Mouse (Mus musculus) kidney, postnatal 14 days (tissue): ENCODE measurements around the gene Mum1l1.
"Not testable (repeated sequence)": the region's sequence is repeated elsewhere in the genome, so short reads cannot be mapped to it uniquely, and the experiment has no call there.

ENCODE experiments used
- DNase-seq: peaks from one replicate; pipeline ENCODE4 v3.0.0; 2022; ENCODE audit warnings: mixed read lengths

The Mum1l1 gene

DNA sequence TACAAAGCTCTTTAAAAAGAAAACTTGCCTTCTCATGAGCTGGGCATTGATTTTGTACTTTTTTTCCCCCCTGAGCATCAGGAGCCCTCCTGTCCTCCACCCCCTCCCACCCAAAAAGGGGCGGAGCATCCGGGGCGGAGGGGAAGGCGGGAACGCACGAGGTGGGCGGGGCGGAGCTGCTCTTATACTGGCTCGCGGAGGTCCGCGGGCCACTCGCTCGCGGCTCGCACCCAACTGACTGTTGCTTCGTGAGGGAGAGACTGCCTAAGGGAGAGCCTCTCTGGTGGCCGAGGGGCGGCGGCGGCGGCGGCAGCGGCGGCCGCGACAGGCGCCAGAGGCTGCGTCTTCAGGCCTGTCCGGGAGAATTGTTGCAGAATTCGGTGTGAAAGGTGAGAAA lies at the start of gene Mum1l1:
Gene Mum1l1 (plus strand): TSS at position 214 of the 397 bp plus-strand sequence.
- DNase-seq: peak; percentile 76

DNA sequence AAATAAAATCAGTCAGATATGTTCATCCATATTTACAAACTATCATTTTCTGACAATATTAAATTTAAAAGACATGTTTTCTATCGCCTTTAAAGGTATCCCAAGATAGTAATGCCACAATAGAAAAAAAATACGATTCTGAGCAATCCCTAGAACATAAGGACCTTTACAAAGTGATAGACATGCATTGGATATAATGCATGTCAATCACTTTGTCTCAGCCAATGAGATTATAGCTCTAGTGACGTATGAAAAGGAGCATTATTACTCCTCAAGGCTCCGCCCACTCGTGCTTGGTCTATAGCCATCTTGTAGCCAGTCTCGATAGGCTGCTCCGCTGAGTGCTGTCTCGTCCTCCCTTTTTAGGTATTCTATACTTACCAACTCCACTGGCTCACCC lies 30.9 kb upstream of the Mum1l1 start, which contains the start of gene 4933428M09Rik:
Gene 4933428M09Rik (plus strand): TSS at position 301 of the 400 bp plus-strand sequence.
- DNase-seq: no peak

DNA sequence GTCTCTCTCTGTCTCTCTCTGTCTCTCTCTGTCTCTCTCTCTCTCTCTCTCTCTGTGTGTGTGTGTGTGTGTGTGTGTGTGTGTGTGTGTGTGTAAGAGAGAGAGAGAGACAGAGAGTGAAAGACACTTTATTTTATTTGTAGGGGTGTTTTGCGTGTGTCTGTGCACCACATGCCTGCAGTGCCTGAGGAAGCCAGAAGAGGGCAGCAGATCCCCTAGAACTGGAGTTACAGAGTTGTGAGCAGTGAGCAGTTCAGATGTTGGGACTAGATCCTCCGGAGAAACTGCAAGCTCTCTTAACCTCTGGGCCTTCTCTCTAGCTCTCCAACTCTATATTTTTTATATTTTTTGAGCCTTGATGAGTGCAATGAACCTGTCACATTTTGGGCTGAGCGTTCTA lies 18.3 kb upstream of the Mum1l1 start:
- not testable (repeated sequence) for DNase-seq

DNA sequence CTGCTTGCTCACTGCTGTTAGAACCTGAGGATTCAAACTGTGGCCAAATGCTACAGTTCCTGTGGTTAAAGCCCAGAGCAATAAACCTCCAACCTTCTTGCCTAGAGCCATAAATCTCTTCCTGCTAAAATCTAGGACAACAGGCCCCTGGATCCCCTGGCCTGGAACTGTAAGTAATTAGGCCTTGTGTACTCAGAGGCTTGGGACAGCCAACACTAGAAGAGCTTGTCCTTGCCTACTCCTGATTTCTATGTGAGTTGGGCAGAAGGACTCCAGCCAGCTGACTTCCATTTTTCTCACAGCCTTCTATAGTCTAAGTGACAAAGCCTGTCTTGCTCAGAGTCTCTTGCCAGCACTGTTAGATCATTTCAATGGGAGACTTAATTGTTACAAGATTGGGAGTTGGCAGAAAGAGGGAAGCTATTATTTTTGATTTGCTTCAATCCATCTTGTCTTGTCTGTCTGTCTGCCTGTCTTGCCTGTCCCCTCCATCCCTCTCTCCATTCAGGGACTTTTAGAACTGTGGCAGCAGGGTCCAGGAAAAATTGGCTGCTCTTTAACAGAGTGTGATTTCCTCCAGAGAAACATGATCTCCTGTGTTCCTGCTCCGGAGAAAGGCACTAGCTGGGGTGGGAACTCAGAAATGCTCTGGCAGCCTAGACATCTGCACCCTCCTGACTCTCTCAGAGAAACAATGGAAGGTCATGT lies 15.1 kb upstream of the Mum1l1 start:
- DNase-seq: no peak

DNA sequence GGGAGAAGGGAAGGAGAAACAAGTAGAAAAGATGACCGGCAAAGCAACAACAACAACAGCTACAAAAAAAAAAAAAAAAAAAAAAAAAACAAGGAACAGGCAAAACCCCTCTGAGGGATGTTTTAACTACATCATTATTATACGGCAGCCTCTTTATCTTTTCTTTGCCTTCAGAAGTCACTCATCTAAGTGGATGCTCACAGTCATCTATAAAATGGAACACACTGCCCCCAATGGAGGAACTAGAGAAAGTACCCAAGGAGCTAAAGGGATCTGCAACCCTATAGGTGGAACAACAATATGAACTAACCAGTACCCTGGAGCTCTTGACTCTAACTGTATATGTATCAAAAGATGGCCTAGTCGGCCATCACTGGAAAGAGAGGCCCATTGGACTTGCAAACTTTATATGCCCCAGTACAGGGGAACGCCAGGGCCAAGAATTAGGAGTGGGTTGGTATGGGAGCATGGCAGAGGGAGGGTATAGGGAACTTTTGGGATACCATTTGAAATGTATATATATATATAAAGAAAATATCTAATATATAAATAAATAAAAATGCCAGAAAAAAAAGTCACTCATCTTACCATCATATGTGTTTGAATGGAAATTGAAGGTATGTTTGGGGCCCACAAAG lies 532 bp upstream of the Mum1l1 start:
- DNase-seq: not testable (repeated sequence)

DNA sequence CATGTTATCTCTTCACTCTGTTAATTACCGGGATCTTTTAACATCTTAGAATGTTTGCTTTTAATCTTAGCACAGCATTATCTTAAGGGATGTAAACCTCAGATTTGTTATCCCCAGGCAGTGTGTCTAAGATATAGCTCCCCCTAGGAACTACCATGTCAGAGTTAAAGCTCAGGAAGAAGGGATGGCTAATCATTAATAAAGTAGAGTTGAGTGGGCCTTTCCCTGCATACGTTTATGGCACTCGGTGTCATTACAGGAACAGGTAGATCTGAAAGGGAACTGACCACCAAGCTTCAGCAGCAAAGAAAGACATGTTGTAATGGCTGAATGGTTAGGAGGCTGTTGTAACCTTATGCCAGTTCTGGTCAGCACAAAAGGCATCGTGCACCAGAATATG lies 4.9 kb downstream of the Mum1l1 start:
- DNase-seq: no peak

DNA sequence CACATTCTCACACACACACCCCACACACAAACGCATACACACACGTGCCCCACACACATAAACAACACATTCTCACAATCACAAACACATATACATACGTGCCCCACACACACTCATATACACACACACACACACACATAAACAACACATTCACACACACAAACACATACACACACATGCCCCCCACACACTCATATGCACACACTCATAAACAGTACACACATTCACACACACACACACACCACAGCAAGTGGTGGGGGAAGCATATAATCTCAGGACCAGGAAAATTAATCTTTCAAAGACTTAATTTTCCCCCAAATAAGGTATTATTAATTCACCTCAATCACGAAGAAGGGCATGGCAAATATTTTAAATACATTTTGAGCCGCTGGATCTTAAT lies 6.6 kb downstream of the Mum1l1 start:
- DNase-seq: no peak

DNA sequence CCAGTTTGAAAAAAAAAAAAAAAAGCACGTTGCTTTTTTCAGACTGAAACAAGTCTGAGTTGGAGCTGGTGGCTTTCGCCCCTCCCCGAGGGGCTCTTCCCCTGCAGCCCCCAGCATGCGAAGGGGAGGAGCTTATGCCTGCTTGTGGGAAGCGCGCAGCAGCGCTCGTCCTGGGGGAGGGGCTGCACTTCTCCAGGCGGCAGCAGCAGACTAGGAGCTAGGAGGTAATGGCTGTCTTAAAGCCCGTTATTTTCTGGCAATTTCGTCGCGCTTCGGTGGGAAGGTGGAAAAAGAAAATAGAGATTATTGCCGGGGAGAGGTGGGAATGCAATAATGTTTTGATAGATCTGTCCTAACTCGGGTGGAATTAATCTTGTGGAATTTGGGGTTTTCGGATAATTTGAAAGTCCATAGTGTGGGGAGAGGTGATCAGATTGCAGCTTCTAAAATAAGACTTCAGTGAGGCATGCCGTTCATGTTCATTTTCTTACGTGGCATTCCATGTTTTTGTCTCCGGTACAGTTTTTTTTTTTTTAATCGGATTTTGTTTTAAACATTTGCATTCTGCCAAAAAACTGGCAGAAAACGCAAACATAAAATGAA lies 7.2 kb downstream of the Mum1l1 start:
- DNase-seq: peak; percentile 44

DNA sequence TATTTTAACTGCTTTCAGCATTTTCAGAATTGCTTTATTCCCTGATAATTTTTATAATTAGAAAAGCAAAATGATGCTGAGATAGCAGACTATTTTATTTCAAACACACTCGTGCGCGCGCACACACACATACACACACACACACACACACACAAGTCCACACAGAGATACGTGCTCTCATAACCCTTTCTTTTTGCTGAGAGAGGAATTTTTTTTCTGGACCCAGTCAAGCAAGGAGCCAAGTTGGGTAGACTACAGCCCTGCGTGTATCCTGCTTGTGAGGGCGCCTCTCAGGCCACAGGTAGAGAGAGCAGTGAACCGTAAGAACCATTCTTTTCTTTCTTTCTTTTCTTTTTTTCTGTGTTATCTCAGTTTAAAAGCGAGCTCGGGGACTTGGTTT lies 7.9 kb downstream of the Mum1l1 start:
- peak; percentile 20 for DNase-seq

DNA sequence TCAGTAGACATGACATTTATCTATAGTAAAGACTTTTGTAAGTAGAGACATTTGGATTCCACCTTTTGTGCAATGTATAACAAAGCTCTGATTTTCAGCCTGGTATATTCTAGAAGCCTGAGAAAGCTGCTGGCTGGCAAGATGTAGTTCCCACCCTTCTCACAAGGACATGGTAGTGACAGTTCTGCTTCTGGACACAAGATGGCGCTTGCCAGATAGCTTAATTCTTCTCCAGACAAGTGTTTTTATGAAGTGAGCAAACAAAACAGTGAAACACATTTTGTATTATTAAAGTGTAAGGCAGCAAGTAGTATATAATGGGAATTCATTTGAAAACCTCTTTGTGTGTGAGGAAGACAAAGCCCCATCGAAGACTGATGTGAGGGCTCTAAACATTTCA lies 9.2 kb downstream of the Mum1l1 start:
- DNase-seq: peak; percentile 50

DNA sequence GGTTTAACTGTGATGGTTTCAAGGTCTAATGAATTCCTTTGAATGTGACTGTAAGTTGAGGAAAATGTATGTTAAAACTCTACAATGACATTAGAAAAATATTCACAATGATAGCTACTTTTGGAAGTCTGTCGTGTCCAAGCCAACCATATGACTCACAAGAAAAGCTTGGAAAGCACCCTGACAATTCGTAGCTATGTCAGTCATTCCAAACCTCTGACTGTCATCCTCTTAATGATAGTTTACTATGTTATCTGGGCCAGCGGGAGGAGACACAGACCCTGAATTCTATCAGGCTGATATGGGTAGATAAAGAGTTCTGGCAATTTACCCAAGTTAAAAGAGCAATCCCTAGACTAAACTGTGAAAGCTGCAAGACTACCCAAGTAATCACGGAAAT lies 11.0 kb downstream of the Mum1l1 start:
- no peak for DNase-seq

DNA sequence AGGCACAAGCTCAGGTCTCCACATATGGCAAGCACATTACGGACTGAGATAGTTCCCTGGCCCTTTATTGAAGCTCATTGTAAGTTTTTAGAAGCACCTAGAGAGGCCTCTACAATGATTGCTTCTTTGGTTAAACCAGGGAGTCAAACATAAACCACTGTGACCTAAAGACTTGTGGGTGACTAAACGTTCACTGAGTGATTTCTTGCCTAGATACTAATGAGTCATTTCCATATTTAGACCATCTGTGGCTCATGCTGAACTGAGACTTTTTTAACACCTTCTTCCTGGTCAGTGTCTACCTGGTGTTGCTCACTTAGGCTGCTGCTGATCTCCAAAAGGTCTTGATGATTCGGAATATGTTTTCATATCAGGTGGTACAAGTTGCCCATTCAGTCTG lies 12.1 kb downstream of the Mum1l1 start:
- no peak for DNase-seq

DNA sequence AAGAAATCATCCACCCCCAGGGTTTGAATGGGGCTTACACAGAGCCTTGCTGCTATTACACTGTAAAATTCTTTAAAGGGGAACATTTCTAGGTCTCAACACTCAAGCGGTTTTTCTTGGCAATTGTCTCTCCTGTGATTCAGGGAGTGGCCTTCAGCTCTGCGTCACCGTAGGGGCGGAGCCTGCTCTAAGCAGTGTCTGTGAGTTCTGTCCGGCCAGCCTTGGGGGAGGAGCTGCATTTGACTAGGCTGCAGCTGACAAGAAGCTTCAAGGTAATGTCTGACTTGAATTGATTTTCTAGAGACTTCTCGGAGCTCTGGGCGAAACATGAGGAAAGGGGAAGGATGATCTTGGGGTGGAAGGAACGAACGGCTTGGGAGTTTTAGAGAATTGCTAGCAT lies 21.3 kb downstream of the Mum1l1 start:
- peak; percentile 82 for DNase-seq

DNA sequence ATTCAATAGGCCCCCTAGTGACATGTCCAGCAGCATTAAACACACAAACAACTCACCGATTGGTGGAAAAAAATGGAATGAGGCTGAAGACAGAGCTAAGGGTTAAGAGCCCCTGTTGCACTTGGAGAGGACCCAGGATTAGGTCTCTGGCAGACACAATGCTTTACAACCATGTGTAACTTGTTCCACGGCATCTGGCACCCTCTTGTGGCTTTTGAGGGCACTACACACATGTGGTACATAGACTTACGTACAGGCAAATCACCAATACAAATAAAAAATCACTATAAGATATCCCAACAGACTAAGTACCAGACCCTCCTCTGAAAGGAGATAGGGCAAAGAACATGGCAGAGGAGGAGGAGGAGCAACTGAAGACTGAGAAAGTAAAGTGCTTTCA lies 37.5 kb downstream of the Mum1l1 start:
- peak; percentile 1 for DNase-seq

DNA sequence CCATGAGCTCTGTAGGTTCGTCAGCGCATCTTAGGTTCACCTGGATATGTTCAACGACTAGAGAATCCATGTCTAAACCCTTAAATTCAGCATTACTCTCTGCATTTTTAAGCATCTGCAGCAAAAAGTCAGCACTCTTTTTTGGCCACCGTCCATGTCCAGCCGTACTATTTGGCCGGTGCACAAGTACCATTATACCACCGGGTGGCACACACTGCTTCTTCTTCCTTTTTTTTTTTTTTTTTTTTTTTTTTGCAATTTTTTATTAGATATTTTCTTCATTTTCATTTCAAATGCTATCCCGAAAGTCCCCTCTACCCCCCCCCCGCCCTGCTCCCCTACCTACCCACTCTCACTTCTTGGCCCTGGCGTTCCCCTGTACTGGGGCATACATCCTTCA lies 47.2 kb downstream of the Mum1l1 start:
- DNase-seq: no peak

DNA sequence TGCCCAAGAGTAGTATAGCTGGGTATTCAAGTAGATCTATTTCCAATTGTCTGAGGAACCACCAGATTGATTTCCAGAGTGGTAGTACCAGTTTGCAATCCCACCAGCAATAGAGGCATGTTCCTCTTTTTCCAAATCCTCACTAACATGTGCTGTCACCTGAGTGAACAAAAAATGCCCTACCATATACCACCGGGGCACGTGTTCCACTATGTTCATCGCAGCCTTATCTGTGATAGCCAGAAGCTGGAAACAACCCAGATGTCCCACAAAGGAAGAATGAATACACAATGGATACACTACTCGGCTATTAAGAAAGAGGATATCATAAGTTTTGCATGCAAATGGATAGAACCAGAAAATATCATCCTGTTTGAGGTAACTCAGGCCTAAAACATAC lies 72.1 kb downstream of the Mum1l1 start:
- DNase-seq: no peak
